Mouse (Mus musculus): ENCODE data around the gene Svep1. TPM values are rescaled to one million over a fixed set of nuclear protein-coding genes. Genes with fewer than 3 reads are reported as not detected.

Svep1 gene
- total and polyA plus RNA-seq, 3 experiments, result not detected

GRCm38 (mm10) chr4:58235828-58236227 is 29.2 kb upstream of the Svep1 start:
- H3K27me3 ChIP-seq (ENCODE audit: control insufficient read depth in 1 of 2, insufficient read depth in 2 of 2, low read length in 2 of 2), result no peaks in the 10 kb centered on the region; a peak in 1 of 4 replicates
- H3K9ac ChIP-seq (ENCODE audit: control insufficient read depth, low read depth, low read length, poor library complexity, severe bottlenecking), result no peak overlapping the region
- no peaks in the 10 kb centered on the region for H3K79me2 ChIP-seq (ENCODE audit: control insufficient read depth, insufficient read depth, low read length, poor library complexity)
- TF ChIP-seq E2F4 (IDR thresholded peaks at IDR 0.05; ENCODE audit: borderline replicate concordance, low read depth, low read length) (no peak), CTCF (IDR thresholded peaks at IDR 0.05 in 2 of 3, conservative IDR thresholded peaks at IDR 0.05 in 1 of 3; ENCODE audit: control insufficient read depth in 1 of 3, insufficient read depth in 1 of 3, low read depth in 2 of 3, low read length in 3 of 3, poor library complexity in 1 of 3, severe bottlenecking in 1 of 3) (no peak), MAZ (IDR thresholded peaks at IDR 0.05; ENCODE audit: low read depth, low read length) (no peak), EP300 (IDR thresholded peaks at IDR 0.05; ENCODE audit: low read depth in 1 of 2, low read length in 2 of 2) (no peak), MYB (IDR thresholded peaks at IDR 0.05; ENCODE audit: low read depth, low read length) (no peak), TBP (IDR thresholded peaks at IDR 0.05; ENCODE audit: low read depth, low read length) (no peak), RCOR1 (IDR thresholded peaks at IDR 0.05; ENCODE audit: low read depth, low read length) (no peak), ZMIZ1 (IDR thresholded peaks at IDR 0.05; ENCODE audit: low read depth, low read length) (no peak), CHD2 (IDR thresholded peaks at IDR 0.05; ENCODE audit: low read length) (no peak), GABPA (IDR thresholded peaks at IDR 0.05; ENCODE audit: low read depth, low read length) (no peak), MEF2A (IDR thresholded peaks at IDR 0.05; ENCODE audit: extremely low read depth, insufficient replicate concordance, low read depth, low read length, poor library complexity, severe bottlenecking) (no peak), TAL1 (IDR thresholded peaks at IDR 0.05; ENCODE audit: low read length) (no peak), TCF12 (IDR thresholded peaks at IDR 0.05; ENCODE audit: low read depth, low read length) (no peak), MYC (IDR thresholded peaks at IDR 0.05; ENCODE audit: low read depth, low read length) (no peak), CHD1 (IDR thresholded peaks at IDR 0.05; ENCODE audit: low read depth, low read length) (no peak), MXI1 (IDR thresholded peaks at IDR 0.05; ENCODE audit: low read depth, low read length) (no peak), ELF1 (IDR thresholded peaks at IDR 0.05; ENCODE audit: low read depth, low read length) (no peak), ZNF384 (IDR thresholded peaks at IDR 0.05; ENCODE audit: low read depth, low read length) (no peak), RAD21 (IDR thresholded peaks at IDR 0.05; ENCODE audit: low read depth, low read length) (no peak)
- H3K9me3 ChIP-seq (replicated peaks; ENCODE audit: insufficient read depth, low read length), result no peaks in the 10 kb centered on the region
- H3K4me1 ChIP-seq (ENCODE audit: control insufficient read depth in 1 of 2, insufficient read depth in 2 of 2, low read length in 2 of 2), result no peaks in the 10 kb centered on the region
- H3K36me3 ChIP-seq (ENCODE audit: control insufficient read depth in 1 of 2, insufficient read depth in 2 of 2, low read length in 2 of 2), result no peaks in the 10 kb centered on the region
- DNase-seq (ENCODE audit: low read depth, low spot score), result no peak
- H3K4me3 ChIP-seq (ENCODE audit: control insufficient read depth in 1 of 2, insufficient read depth in 1 of 2, low read depth in 2 of 2, low read length in 2 of 2), result no peak overlapping the region
- no peak overlapping the region for H3K27ac ChIP-seq (ENCODE audit: control insufficient read depth, low read depth, low read length)

GRCm38 (mm10) chr4:58223499-58223898 is 16.8 kb upstream of the Svep1 start:
- Histone ChIP-seq H3K9ac (ENCODE audit: control insufficient read depth, low read depth, low read length, poor library complexity, severe bottlenecking) (no peak overlapping the region), H3K79me2 (ENCODE audit: control insufficient read depth, insufficient read depth, low read length, poor library complexity) (no peaks in the 10 kb centered on the region), H3K4me3 (ENCODE audit: control insufficient read depth in 1 of 2, insufficient read depth in 1 of 2, low read depth in 2 of 2, low read length in 2 of 2) (no peak overlapping the region), H3K27me3 (ENCODE audit: control insufficient read depth in 1 of 2, insufficient read depth in 2 of 2, low read length in 2 of 2) (no peaks in the 10 kb centered on the region), H3K4me1 (ENCODE audit: control insufficient read depth in 1 of 2, insufficient read depth in 2 of 2, low read length in 2 of 2) (no peaks in the 10 kb centered on the region), H3K36me3 (ENCODE audit: control insufficient read depth in 1 of 2, insufficient read depth in 2 of 2, low read length in 2 of 2) (no peaks in the 10 kb centered on the region), H3K27ac (ENCODE audit: control insufficient read depth, low read depth, low read length) (no peak overlapping the region), H3K9me3 (replicated peaks; ENCODE audit: insufficient read depth, low read length) (no peaks in the 10 kb centered on the region)
- DNase-seq (ENCODE audit: low read depth, low spot score), result no peak
- no peak for TF ChIP-seq ETS1 (IDR thresholded peaks at IDR 0.05; ENCODE audit: low read depth, low read length)
- TF ChIP-seq MAX (IDR thresholded peaks at IDR 0.05; ENCODE audit: low read length), result no peak
- TF ChIP-seq RAD21 (IDR thresholded peaks at IDR 0.05; ENCODE audit: low read depth, low read length), result no peak
- TF ChIP-seq ZC3H11A (IDR thresholded peaks at IDR 0.05; ENCODE audit: low read depth, low read length), result no peak

All from MEL (cell line).